Mouse (Mus musculus) adrenal gland, postnatal 4 days (tissue): ENCODE measurements around the gene Grin2a. TPM values are rescaled to one million over a fixed set of nuclear protein-coding genes. Genes with fewer than 3 reads are reported as not detected.
A peak's percentile ranks its signal among the peaks of the same experiment; 100 is the strongest.

ENCODE experiments used
- DNase-seq, 2 experiments: peaks; one replicate each; pipeline ENCODE4 v3.0.0; 2021 to 2022; ENCODE audit warnings: low spot score in 2 of 2, mixed read lengths in 2 of 2
- long read RNA-seq, 2 experiments: library from polyadenylated mRNA; stranded (forward); transcript quantifications; one replicate each; pipeline ENCODE4 v2.0.0; 2021
- total RNA-seq, 2 experiments: library from RNA; stranded (reverse); gene quantifications; 2 replicates each; pipeline ENCODE4 v1.2.3; 2021

Gene Grin2a
- total RNA-seq = 1 to 10 TPM; 2.9 TPM
- long read RNA-seq, experiment 1 = 0 reads
- long read RNA-seq, experiment 2 = 0 reads

DNA sequence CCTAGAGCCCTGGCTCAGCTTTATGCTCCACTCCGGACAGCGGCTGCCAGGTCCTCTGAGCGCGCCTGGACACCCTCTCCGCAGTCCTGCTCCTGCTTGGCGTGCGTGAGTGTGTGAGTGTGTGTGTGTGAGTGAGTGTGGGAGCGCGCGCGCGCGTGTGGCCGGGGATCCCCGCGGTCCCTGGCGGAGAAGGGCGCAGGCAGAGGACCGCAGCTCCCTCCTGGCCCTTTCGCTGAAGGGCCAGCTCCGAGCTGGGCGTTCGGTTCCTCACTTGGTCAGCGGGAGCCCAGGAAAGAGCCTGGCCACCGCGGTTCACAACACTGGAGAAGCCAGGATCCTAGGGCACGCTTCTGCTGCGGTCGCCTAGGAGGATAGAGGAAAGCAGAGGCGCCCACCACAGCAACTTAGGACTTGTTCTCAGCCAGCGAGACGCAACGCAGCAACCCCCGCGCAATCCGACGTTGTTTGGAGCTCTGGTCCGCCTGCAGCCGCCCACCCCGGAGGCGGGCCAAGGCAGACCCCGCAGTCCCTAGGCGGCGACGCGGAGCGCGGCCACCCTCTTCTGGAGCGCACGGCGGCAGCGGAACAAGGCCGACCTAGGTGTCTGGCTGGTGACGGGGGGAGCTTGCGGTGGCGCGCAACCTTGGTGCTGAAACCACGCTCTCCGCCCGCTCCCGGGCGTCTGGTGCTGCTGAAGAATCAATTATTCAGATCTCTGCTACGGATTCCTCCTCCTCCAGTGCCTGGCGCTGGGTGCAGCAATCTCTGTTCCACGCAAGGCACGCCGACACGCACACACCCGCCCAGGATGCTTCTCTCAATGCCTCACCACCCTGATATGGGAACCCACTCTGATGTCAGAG, at the start of gene Grin2a:
Grin2a (minus strand) TSS at position 610 of the 863 bp plus-strand sequence.
- no peak for DNase-seq

DNA sequence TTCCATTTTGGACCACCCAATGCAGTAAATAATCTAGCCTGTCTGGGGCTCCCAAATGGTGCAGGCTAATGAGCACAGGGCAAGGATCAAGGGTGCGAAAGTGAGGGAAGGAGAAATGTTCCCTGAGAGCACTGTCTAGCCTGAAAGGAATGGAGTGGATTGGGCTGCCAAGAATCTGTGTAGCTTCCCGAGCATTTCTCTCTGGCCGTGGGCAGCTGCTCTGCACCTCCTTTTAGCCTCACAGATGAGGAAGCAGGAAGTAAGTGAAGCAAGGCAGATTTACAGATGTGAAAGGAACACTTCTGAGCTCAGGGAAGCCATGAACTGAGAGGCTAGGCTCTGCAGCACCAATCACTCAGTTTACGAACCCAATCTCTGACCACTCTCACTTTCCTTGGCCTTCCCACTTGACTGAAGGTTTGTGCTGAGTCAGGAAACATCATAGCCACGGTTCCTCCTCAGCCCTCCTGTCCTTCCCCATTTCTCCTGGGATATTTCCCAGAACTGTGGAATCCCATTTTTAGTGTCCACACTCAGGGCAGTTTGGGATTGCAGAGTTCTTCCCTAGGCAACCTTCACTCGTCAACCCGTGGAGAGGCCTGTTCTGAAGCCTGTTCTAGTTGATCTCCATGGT, 40.3 kb upstream of the Grin2a start:
- no peak for DNase-seq

DNA sequence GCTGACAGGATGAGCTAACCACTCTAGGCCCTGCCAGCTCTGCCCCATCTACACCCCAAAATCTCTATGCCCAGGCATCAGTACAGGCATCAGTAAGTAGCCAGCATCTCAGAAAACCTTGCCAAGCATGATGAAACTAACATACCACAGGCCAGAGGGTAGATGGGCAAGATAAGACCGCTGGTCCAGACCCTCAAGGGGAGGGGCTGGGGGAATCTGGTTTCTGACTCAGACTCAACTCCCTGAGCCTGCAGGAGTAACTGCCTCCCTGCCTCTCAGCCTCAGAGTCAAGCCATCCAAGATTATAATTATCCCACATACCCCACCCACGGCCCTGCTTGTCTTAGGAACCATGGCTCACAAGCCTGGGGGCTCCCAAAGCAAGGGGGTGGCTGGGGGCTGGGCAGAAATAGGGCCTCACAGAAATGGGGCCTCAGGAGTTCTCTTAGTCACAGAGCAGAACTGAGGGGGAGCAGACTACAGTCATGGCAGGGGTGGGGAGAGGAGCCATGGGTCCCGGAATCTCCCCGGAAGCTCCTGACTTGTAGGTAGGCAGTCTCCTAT, 38.1 kb upstream of the Grin2a start:
- DNase-seq = no peak

DNA sequence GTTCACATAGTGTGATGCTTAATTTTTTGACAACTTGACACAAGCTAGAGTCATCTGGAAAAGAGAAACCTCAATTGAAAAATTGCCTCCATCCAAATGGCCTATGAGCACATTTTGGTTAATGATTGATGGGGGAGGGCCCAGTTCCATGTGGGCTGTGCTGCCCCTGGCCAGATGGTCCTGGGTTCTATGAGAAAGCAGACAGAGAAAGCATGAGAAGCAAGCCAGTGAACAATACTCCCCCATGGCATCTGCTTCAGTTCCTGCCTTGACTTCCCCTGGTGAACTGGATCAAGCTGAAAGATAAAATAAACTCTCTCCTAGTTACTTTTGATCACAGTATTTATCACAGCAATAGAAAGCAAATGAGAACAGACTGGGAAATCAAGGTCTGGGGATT, 36.5 kb upstream of the Grin2a start:
- no peak for DNase-seq

DNA sequence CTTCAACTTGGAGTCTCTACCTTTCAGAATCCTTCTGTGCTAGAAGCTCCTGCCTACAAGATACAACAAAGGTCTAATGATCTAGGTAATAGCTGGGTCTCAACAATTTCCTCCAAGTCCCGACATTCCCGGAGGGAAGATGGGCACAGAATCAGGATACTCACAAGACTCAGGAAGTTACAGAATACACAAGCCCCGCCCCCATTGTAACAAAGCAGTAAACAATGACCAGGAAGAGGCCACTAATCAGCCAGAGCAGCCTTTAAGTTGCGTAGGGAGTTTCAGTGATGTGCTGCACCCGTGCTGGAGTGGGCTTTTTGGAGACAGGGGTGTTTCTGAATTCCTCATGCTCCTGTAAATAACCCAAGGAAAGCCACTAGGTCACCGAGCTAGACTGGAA, 31.4 kb upstream of the Grin2a start:
- DNase-seq = no peak

DNA sequence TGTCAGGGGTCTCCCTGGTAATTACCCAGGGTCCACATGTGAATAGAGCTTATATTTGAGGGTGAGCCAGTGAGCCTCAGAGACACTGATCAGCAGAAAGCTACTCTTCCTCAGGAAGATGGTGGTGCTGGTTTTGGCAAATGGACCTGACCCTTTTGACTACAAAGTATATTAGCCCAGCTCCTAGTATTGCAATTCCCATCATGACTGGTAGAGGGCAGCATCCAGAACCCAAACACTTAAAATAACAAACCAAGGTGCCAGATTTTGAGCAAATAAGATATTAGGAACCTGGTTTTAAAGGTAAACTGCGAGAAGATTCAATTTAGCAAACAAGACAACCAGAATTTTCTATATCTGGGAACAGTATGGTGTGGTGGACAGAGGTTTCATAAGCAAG, 14.4 kb upstream of the Grin2a start:
- no peak for DNase-seq

DNA sequence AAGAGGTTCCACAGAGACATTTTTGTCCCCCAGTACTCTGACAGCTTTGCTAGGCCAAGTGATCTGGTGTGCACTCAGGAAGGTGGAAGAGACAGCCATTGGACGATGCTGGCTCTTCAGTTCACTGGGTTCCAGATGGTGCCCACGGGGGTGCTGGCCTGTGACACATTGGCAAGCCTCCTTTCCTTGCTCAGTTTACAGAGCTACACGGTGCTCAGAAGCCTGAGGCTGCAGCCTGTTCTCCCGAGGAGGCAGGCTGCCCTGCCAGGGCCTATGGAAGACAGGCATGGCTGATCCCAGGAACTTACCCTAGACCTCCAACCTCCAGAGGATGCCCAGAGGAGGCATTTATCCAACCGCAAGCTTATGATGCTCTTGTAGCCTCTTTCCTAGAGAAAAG, 10.2 kb upstream of the Grin2a start:
- DNase-seq = no peak

DNA sequence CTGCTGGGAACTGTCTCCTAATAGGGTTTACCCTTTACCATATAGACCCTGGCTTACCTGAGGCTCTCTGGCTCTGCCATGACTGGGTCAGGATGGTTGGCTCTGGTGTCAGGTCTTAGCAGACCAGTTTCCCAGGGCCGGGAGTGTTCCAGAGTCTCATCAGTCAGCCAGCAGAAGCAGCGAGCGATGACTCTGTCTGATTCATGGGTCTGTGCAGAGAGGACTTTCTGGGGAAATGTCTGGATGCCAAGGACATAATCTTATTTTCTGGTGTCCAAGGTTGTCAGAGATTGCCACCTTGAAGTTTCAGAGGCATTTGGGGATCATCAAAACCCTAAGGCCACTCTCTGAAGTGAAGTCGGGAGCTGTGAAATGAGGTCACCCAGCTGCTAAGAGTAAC, 8.7 kb upstream of the Grin2a start:
- no peak for DNase-seq

DNA sequence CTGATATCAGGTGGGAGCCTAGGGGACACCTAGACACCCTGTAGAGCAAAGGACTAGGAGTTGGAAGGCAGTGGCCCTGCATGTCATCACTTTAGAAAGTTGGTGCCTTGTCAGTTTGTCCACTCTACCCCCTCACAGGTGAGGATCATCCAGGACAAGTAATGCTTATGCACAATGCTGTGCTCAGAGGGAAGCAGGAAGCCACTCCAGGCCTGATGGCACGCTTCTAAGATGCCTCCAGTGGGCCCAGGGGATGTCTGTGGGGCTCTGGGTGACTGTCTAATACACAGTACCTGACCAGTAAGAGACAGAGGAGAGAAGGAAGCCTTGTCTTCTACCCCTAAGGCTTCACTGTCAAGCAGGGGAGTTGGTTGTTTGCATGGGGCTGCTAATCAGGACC, 7.6 kb upstream of the Grin2a start:
- no peak for DNase-seq

DNA sequence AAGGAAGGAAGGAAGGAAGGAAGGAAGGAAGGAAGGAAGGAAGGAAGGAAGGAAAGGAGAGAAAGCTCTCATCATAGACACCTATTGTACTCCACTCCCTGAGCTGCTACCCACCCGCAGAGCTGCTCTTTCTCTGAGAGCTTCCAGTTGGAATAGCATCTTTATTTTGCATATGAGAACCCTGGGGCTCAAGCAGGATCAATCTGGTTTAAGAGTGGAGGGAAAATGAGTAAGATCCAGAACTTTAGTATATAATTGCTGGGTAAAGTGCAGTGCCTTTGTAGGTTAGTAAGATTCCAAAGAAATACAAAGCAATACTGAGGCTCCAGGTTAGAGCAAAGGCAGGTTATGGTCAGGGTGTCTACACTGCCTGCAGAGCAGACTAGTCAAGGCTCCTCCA, 6.2 kb upstream of the Grin2a start:
- no peak for DNase-seq

DNA sequence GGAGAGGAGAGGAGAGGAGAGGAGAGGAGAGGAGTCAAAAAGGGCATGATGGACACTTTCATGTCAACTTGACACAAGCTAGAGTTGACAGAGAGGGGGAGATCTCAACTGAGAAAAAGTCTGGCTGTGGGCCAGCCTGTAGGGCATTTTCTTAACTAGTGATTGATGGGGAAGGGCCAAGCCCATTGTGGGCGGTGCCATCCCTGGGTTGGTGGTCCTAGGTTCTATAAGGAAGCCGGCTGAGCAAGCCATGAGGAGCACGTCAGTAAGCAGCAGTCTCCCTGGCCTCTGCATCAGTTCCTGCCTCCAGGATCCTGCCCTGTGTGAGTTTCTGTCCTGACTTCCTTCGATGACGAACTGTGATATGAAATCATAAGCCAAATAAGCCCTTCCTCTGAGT, 4.6 kb upstream of the Grin2a start:
- no peak for DNase-seq

DNA sequence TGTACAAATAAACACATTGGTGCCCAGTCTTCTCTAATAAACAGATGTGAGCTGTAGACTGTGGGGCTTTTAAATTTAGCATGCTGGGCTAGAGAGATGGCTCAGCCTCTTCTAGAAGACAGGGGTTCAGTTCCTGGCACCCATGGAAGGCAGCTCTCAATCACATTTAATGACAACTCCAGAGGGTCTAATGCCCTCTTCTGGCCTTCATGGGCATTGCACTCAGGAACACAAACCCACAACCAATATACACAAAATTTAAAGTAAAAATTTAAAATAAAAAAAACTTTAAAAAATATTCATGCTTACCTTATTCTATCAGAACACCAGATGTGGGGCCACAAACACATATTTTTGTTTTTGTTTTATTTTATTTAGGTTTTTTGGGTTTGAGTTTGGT, 2.6 kb upstream of the Grin2a start:
- no peak for DNase-seq

DNA sequence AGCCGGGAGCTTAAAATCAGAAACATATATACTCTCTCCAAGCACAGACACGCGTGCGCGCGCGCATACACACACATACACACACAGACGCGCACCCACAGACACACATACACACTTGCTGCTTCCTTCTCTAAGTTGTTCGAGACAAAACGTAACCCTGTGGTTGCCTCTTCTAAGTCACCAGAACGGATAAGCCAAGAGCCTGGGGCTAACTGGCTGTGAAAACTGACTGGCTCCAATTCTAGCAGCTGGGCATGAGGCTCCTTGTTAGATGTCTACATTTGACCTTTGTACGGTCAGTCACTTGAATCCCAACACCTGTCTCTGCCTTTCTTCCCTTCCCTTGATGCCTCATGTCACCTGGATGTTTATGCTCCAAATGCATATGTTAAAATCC, 452 bp upstream of the Grin2a start:
- DNase-seq = no peak

DNA sequence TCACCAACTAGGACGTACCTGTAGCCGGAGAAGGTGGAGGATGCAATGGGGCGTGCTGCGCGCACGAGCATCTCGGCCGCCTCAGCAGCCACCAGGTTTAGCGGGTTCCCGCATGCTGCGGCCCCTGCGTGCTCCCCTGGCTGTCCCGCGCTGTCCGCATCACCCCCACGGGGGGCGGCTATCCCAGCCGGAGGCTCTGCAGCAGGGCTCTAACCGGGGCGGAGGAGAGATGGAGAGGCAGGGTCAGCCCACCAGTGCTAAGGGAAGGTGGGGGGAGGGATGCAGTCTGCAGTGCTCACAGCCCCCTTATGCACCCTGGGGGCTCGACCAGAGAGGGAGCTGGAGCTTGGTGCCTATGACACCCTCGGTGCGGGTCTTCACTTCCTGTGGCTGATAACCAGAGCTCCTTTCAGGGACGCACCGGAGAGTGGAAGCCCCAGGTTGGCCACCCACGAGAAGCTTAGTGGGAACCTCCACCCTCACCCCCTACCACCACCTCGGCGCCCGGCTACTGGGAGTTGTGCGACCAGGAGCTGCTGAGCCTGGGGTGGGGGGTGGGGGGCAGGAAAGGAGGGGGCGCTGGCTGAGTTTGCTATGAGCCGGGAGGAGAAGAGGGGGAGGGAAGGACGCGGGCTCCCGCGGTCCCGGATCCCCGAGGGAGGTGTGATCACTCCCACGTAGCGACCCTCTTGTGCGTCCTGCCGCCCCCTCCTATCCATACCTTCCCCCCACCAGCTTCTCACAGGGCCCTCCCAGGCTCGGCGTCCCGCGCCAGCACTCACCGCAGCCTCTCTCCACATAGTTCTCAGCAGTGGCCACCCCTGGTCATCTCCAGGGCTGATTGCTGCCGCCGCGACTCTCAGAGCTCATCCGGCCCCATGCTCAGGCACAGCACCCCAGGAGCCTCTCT, 1.1 kb downstream of the Grin2a start:
- DNase-seq = no peak

DNA sequence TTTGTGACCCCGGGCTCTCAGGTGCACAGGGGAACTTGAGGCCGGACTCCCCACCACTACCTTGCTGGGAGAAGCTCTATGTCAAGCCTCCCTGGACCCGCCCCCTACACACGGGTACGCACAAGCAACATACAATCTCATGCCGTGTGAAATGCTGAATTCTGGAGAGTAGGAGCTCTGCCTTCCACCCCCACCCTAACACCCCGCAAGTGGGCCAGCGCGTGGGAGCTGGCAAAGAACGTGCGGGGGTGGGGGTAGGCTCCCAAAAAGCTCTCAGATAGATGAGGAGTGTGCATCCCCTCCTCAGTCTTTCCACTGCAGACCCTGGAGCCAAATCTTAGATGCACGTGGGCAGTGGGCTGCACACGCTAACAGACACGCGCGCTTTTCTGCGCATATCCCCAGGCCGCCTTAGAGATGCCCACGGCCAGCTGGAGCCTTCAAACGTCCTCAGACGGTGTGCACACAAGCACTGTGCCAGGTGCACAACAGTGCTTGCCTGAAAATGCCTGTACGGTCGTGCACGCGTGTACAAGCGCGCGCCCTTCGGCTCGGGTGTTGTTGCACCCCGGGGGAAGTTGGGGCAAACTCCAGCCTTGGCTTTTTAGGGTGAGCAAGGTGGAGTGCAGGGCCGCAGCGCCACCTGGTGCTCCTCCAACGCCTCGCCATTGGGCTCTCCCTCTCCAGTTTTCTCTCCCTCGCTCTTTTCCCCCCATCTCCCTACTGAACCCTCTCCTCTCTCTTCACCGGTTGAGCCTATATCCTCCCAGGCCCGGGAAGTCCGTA, 1.9 kb downstream of the Grin2a start:
- DNase-seq = peak in 1 of 2 experiments; percentile 38

DNA sequence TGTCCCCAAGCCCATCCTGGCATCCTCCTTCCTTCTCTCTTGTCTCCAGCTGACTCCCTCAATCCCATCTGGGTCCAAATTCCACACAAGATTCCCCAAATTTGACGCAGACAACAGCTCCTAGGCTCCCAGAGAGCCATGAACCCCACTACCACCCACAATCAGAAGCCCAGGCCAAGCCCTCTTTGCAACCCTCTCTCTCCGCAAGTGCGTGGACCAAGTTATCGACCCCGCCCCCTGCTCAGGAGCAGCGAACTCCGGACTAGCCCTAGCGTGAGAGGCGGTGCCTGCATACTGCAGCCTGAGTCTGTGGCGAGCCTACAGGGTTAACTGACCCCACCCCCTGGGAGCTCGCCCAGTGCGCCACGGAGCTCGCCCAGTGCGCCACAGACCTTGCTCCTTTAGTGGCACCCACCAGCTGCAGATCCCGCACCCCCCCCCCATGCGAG, 2.6 kb downstream of the Grin2a start:
- DNase-seq = no peak

DNA sequence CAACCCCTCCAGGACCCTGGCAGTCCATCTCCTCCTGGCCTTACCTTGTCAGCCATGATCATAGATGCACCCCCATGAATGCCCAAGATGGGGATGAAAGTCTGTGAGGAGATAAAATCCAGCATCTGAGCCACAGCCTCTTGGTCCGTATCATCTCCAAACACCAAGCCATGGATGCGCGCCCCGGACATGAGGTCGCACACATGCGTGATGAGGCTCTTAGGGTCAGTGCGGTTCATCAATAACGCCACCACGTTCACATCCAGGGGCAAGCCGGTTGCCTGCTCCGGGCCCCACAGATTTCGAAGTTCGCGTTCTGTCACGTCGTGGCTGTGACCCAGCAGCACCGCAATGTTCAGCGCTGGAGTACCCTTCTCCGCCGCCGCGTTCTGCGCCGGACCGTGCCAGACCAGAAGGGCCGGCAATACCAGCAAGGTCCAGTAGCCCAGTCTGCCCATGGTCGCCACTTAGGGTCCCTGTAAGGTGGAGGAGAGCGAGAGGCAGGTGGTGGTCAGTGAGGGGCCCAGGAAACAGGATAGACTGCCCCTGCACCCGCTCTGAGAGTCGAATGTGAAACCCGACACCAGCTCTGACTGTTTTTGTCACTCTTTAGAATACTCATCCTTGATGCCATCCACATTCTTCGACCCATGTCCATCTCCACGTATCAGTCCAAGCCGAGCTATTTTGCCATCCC, 3.1 kb downstream of the Grin2a start:
- DNase-seq = no peak

DNA sequence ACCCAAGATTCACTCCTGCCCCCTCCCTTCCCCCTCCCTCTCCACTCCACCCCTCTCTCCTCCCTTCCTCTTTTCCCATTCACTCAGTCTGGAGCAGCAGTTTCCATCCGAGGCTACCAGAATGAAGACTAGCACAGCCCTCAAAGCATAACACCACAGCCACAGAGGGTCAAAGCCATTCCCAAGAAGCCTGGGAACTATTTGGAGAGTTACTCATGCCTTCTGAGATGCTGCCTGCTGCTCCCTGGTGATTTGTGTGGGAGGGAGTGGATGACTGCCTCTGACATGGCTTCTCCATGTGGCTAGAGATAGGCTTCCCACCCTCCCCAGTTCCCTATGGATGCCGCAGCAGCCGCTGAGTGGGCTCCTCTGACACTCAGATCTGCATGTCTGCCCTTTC, 10.3 kb downstream of the Grin2a start:
- no peak for DNase-seq

DNA sequence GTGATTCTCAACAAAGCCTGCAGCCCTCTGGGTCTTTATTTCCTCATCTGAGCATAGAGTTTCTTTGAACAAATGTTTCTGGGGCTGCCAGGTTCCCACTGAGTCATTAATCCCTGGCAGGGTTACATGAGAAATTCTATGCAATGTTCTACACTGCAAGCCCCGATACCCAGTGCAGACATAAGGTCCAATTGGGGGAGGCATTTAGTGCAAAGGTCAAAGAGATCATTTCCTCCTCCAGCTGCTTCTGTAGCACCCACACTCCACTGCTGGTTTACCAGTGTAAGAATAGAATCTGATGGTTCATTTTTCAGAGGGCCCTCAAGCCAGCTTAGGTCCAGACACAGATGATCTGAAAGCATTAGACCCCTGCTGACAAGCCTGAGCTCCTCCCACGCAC, 14.7 kb downstream of the Grin2a start:
- no peak for DNase-seq

DNA sequence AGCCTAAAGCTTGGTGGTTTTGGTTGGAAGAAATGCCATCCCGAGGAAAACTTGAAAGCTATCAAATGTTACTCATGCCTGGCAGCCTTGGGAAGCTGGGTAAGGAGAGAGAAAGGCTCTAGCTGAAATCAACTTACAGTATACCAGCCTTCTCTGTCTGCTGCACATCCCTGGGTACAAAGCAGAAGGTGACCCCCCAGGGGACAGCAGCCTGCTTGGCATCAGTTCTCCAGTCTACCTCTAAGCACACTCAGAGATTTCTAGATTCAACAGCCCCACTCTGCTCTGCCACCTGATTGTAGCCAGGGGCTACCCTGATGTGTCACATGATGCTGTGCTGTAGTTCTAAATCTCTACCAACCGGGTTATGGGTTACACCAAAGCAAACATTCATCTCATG, 17.2 kb downstream of the Grin2a start:
- no peak for DNase-seq
